ENCODE assay signal across 21 mouse cellular contexts in the genomic region with DNA sequence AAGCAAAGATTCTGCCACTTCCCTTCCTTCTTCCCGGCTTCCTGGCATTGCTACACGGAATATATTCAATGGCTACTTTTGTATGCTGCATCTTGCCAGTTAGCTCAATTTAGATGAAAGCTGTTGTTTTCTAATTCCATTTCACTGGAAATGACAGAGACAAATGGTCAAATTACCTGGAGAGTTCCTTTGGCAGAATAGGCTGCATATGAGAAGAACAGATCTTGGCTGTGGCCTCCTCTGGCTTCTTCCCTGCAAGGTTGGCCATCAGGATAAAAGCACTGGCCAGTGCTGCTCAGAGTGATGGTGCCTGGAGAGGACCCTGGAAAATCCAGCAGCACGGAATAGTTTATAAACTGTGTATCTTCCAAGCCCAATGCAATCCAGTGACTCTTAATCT.
DNase-seq lines count a peak whose midpoint lies in the region; ATAC-seq lines count a peak whose summit lies in the region.
"Had no signal": no experiment of that assay in that cellular context is flagged by ENCODE, and none has a peak within 500 bp of the region (broad histone marks: within the 10 kb centered on the region; RNA-seq: fewer than 3 reads in every experiment).

No protein-coding gene starts in this region.

- 90% methylated on average over 3 of the region's 3 CpGs for WGBS in midbrain, embryonic 10.5 days

- peak; percentile 6 for DNase-seq in cerebellum, adult 11 months
- peak; percentile 31 to 37 for DNase-seq in cerebellum, adult 18-20 months
- DNase-seq in cerebellum, postnatal 14 days = peak; percentile 23 to 62
- DNase-seq in gastrocnemius, postnatal 4 days (ENCODE audit: low spot score in 2 of 2) = peak; percentile 15 to 23
- no peak for DNase-seq in midbrain, embryonic 10.5 days (ENCODE audit: low spot score)
- DNase-seq: adrenal gland, adult 8-10 months; heart, adult 2 months; kidney, postnatal 25 days; layer of hippocampus, postnatal 36 days; liver, postnatal 0 days; right cerebral cortex, postnatal 25 days; thymus, postnatal 14 days had no signal

- H3K36me3 ChIP-seq in midbrain, embryonic 10.5 days = no peaks in the 10 kb centered on the region
- H3K36me3 ChIP-seq: forebrain, embryonic 15.5 days; heart, embryonic 13.5 days; hindbrain, embryonic 12.5 days; limb, embryonic 12.5 days had no signal

- no peak overlapping the region for H3K27ac ChIP-seq in midbrain, embryonic 10.5 days (replicated peaks)
- H3K27ac ChIP-seq: forebrain, embryonic 15.5 days; heart, adult 2 months; heart, embryonic 13.5 days; hindbrain, embryonic 12.5 days; limb, embryonic 12.5 days; macrophage had no signal

- no peaks in the 10 kb centered on the region for H3K9me3 ChIP-seq in midbrain, embryonic 10.5 days (replicated peaks)
- H3K9me3 ChIP-seq: forebrain, embryonic 15.5 days; heart, embryonic 13.5 days; hindbrain, embryonic 12.5 days; limb, embryonic 12.5 days had no signal

- H3K4me3 ChIP-seq in midbrain, embryonic 10.5 days = no peak overlapping the region
- H3K4me3 ChIP-seq: forebrain, embryonic 15.5 days; heart, adult 2 months; heart, embryonic 13.5 days; hindbrain, embryonic 12.5 days; limb, embryonic 12.5 days had no signal

- ATAC-seq in erythroblast, adult 5-6 weeks (replicated peaks; ENCODE audit: low FRiP score, poor library complexity, severe bottlenecking) = no peak
- ATAC-seq in granulocyte monocyte progenitor cell, adult 5-6 weeks (replicated peaks; ENCODE audit: poor library complexity, severe bottlenecking) = no peak
- ATAC-seq: forebrain, embryonic 15.5 days; intestine, postnatal 0 days; liver, postnatal 0 days; lung, postnatal 0 days had no signal

- no peaks in the 10 kb centered on the region for H3K4me1 ChIP-seq in midbrain, embryonic 10.5 days
- H3K4me1 ChIP-seq: forebrain, embryonic 15.5 days; heart, embryonic 13.5 days; hindbrain, embryonic 12.5 days; limb, embryonic 12.5 days had no signal

- no peaks in the 10 kb centered on the region for H3K27me3 ChIP-seq in midbrain, embryonic 10.5 days (ENCODE audit: low read depth, poor library complexity, severe bottlenecking)
- H3K27me3 ChIP-seq: forebrain, embryonic 15.5 days; heart, embryonic 13.5 days; hindbrain, embryonic 12.5 days; limb, embryonic 12.5 days had no signal
